Mouse (Mus musculus): ENCODE data around the gene Lyg2.
A peak's percentile ranks its signal among the peaks of the same experiment; 100 is the strongest.

Lyg2 gene

GRCm38 (mm10) chr1:37916393-37916792, at the start of gene Lyg2:
Lyg2 (minus strand) TSS chr1:37916493.
- no peak for DNase-seq (ENCODE audit: low spot score)

GRCm38 (mm10) chr1:37965571-37965970, 49.3 kb upstream of the Lyg2 start:
- no peak for DNase-seq (ENCODE audit: low spot score)

- DNase-seq (ENCODE audit: low spot score): no peak
Measured at GRCm38 (mm10) chr1:37959486-37959885, 43.2 kb upstream of the Lyg2 start.

GRCm38 (mm10) chr1:37958516-37958915, 42.2 kb upstream of the Lyg2 start:
- no peak for DNase-seq (ENCODE audit: low spot score)

GRCm38 (mm10) chr1:37957659-37958058, 41.4 kb upstream of the Lyg2 start, which contains the start of gene Lyg1:
Lyg1 (minus strand) TSS chr1:37957759.
- DNase-seq (ENCODE audit: low spot score): no peak

GRCm38 (mm10) chr1:37956690-37957431, 40.6 kb upstream of the Lyg2 start:
- DNase-seq (ENCODE audit: low spot score): peak; percentile 21

- no peak for DNase-seq (ENCODE audit: low spot score)
Measured at GRCm38 (mm10) chr1:37955251-37955650, 39.0 kb upstream of the Lyg2 start.

- no peak for DNase-seq (ENCODE audit: low spot score)
Measured at GRCm38 (mm10) chr1:37954786-37955185, 38.5 kb upstream of the Lyg2 start.

- no peak for DNase-seq (ENCODE audit: low spot score)
Measured at GRCm38 (mm10) chr1:37948906-37949305, 32.6 kb upstream of the Lyg2 start.

- DNase-seq (ENCODE audit: low spot score): peak; percentile 9
Measured at GRCm38 (mm10) chr1:37931806-37932205, 15.5 kb upstream of the Lyg2 start.

GRCm38 (mm10) chr1:37925971-37926370, 9.7 kb upstream of the Lyg2 start:
- no peak for DNase-seq (ENCODE audit: low spot score)

- no peak for DNase-seq (ENCODE audit: low spot score)
Measured at GRCm38 (mm10) chr1:37922536-37922935, 6.2 kb upstream of the Lyg2 start.

- DNase-seq (ENCODE audit: low spot score): no peak
Measured at GRCm38 (mm10) chr1:37918096-37918495, 1.8 kb upstream of the Lyg2 start.

GRCm38 (mm10) chr1:37917666-37918065, 1.4 kb upstream of the Lyg2 start:
- DNase-seq (ENCODE audit: low spot score): peak; percentile 75

GRCm38 (mm10) chr1:37912751-37913150, 3.5 kb downstream of the Lyg2 start:
- peak; percentile 24 for DNase-seq (ENCODE audit: low spot score)

GRCm38 (mm10) chr1:37903178-37903577, 13.1 kb downstream of the Lyg2 start:
- no peak for DNase-seq (ENCODE audit: low spot score)

- no peak for DNase-seq (ENCODE audit: low spot score)
Measured at GRCm38 (mm10) chr1:37900288-37900687, 16.0 kb downstream of the Lyg2 start.

- no peak for DNase-seq (ENCODE audit: low spot score)
Measured at GRCm38 (mm10) chr1:37899816-37900215, 16.5 kb downstream of the Lyg2 start.

- DNase-seq (ENCODE audit: low spot score): no peak
Measured at GRCm38 (mm10) chr1:37894606-37895005, 21.7 kb downstream of the Lyg2 start.

GRCm38 (mm10) chr1:37891400-37891799, 24.9 kb downstream of the Lyg2 start:
- DNase-seq (ENCODE audit: low spot score): no peak

- DNase-seq (ENCODE audit: low spot score): peak; percentile 87
Measured at GRCm38 (mm10) chr1:37890025-37890652, 26.2 kb downstream of the Lyg2 start, which contains the start of the genes Mitd1 and Mrpl30. Mitd1 (minus strand) TSS chr1:37890411. Mrpl30 (plus strand) TSS chr1:37890477.

GRCm38 (mm10) chr1:37889206-37889605, 27.1 kb downstream of the Lyg2 start:
- DNase-seq (ENCODE audit: low spot score): no peak

GRCm38 (mm10) chr1:37884451-37884850, 31.8 kb downstream of the Lyg2 start:
- no peak for DNase-seq (ENCODE audit: low spot score)

Measured in testis, postnatal 14 days (tissue).